Mouse (Mus musculus) hindbrain, embryonic 16.5 days (tissue): ENCODE data around the gene Krtap1-5. TPM values are rescaled to one million over a fixed set of nuclear protein-coding genes. Genes with fewer than 3 reads are reported as not detected.

Experiments
- ATAC-seq: fragments of 200-750 bp; cut with Nextera tagmentation; 2 replicates; pipeline ENCODE4 v1.8.0; 2017; ENCODE audit warnings: moderate TSS enrichment, moderate library complexity
- H3K27ac ChIP-seq: fragments of 300-500 bp; sonication (generic); 2 replicates; pipeline ENCODE4 v1.5.1; 2014; ENCODE audit warnings: low read depth, mild to moderate bottlenecking, control low read depth, low read length, moderate library complexity
- H3K27me3 ChIP-seq: fragments of 300-500 bp; sonication (generic); replicated peaks from 2 replicates; pipeline ENCODE4 v1.6.1; 2014; ENCODE audit warnings: low read length; ENCODE audit not compliant: control insufficient read depth, insufficient read depth
- H3K36me3 ChIP-seq: fragments of 300-500 bp; sonication (generic); 2 replicates; pipeline ENCODE4 v1.6.1; 2014; ENCODE audit warnings: mild to moderate bottlenecking, low read length, moderate library complexity, mixed read lengths; ENCODE audit not compliant: control insufficient read depth, insufficient read depth
- H3K4me1 ChIP-seq: fragments of 300-500 bp; sonication (generic); 2 replicates; pipeline ENCODE4 v1.6.1; 2014; ENCODE audit warnings: low read depth, low read length; ENCODE audit not compliant: control insufficient read depth, insufficient read depth
- H3K4me2 ChIP-seq: fragments of 300-500 bp; sonication (generic); 2 replicates; pipeline ENCODE4 v1.6.1; 2014; ENCODE audit warnings: mild to moderate bottlenecking, low read length, control low read depth, moderate library complexity
- H3K4me3 ChIP-seq: fragments of 300-500 bp; sonication (generic); 2 replicates; pipeline ENCODE4 v1.5.1; 2014; ENCODE audit warnings: mild to moderate bottlenecking, low read length, control low read depth, moderate library complexity
- H3K9ac ChIP-seq: fragments of 300-500 bp; sonication (generic); 2 replicates; pipeline ENCODE4 v1.6.1; 2014; ENCODE audit warnings: low read depth, mild to moderate bottlenecking, control low read depth, low read length, moderate library complexity
- H3K9me3 ChIP-seq: fragments of 300-500 bp; sonication (generic); 2 replicates; pipeline ENCODE4 v1.6.1; 2014; ENCODE audit warnings: mild to moderate bottlenecking, low read length, moderate library complexity; ENCODE audit not compliant: control insufficient read depth
- WGBS: fragments of 180-500 bp; shearing (Covaris S2); extraction: QIAGEN DNeasy Blood & Tissue Kit; methylation state at CpG from one replicate; pipeline ENCODE4 v1.1.7; 2014; 5-methylcytosine and 5-hydroxymethylcytosine counted together
- polyA plus RNA-seq: library from polyadenylated mRNA; unstranded; fragments of >200 nt; fragmentation: Nextera tagmentation; extraction: Ambion mirVana; gene quantifications from 2 replicates; pipeline ENCODE4 v1.2.1, GENCODE M21; 2015

Gene Krtap1-5
- polyA plus RNA-seq, 1 experiment from 2014 or later: not detected

- ATAC-seq: no peak
- Histone ChIP-seq H3K27ac (no peak overlapping the region), H3K9ac (no peak overlapping the region), H3K4me1 (no peaks in the 10 kb centered on the region), H3K27me3 (no peaks in the 10 kb centered on the region), H3K4me2 (no peak overlapping the region), H3K36me3 (no peaks in the 10 kb centered on the region), H3K4me3 (no peak overlapping the region), H3K9me3 (no peaks in the 10 kb centered on the region)
- 82% methylated on average over 3 of the region's 3 CpGs for WGBS
These were observed 22.7 kb downstream of the Krtap1-5 start for GRCm38 (mm10) chr11:99557976-99558745.

- Histone ChIP-seq H3K4me1 (no peaks in the 10 kb centered on the region), H3K4me2 (no peak within 1 kb of the TSS), H3K4me3 (no peak within 1 kb of the TSS), H3K27me3 (no peaks in the 10 kb centered on the region), H3K36me3 (no peaks in the 10 kb centered on the region), H3K9me3 (no peaks in the 10 kb centered on the region), H3K9ac (no peak within 1 kb of the TSS), H3K27ac (no peak within 1 kb of the TSS)
- 90% methylated on average over 2 of the region's 2 CpGs for WGBS
- ATAC-seq: no peak
These were observed 24.1 kb downstream of the Krtap1-5 start, which contains the start of gene Krtap3-2 for GRCm38 (mm10) chr11:99556753-99557152. Gene Krtap3-2 (minus strand): TSS chr11:99556853.

GRCm38 (mm10) chr11:99556195-99556594 lies 24.6 kb downstream of the Krtap1-5 start:
- no peak overlapping the region for H3K27ac ChIP-seq
- WGBS: 92% methylated on average over 2 of the region's 2 CpGs
- H3K36me3 ChIP-seq: no peaks in the 10 kb centered on the region
- no peaks in the 10 kb centered on the region for H3K4me1 ChIP-seq
- ATAC-seq: no peak
- H3K9ac ChIP-seq: no peak overlapping the region
- no peaks in the 10 kb centered on the region for H3K27me3 ChIP-seq
- H3K9me3 ChIP-seq: no peaks in the 10 kb centered on the region
- no peak overlapping the region for H3K4me2 ChIP-seq
- no peak overlapping the region for H3K4me3 ChIP-seq

DNA sequence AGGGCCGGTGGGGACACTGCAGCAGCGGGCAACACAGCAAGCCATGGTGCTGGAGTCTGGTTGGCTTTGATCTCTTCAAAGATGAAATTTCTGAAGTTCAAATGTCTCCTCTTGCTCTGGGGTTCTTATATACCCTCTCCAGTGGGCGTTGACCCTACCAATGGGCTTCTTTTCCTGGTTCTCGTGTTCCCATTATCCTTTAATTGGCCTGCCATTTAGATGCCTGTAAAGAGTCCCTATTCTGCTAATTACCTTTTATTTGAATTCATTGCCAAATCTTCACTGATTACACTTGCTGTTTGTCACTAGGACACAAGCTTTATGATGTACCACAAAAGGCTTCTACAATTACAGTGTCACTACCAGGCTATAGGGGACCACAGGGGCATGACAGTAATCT lies 30.1 kb downstream of the Krtap1-5 start, which contains the start of gene Krtap3-3:
TSS of gene Krtap3-3 (minus strand) at position 101 of the 400 bp plus-strand sequence.
- no peak within 1 kb of the TSS for H3K4me3 ChIP-seq
- H3K36me3 ChIP-seq: no peaks in the 10 kb centered on the region
- no peak within 1 kb of the TSS for H3K4me2 ChIP-seq
- H3K27ac ChIP-seq: no peak within 1 kb of the TSS
- H3K9ac ChIP-seq: no peak within 1 kb of the TSS
- H3K4me1 ChIP-seq: no peaks in the 10 kb centered on the region
- 74% methylated on average over 4 of the region's 4 CpGs for WGBS
- no peaks in the 10 kb centered on the region for H3K27me3 ChIP-seq
- no peaks in the 10 kb centered on the region for H3K9me3 ChIP-seq
- no peak for ATAC-seq

DNA sequence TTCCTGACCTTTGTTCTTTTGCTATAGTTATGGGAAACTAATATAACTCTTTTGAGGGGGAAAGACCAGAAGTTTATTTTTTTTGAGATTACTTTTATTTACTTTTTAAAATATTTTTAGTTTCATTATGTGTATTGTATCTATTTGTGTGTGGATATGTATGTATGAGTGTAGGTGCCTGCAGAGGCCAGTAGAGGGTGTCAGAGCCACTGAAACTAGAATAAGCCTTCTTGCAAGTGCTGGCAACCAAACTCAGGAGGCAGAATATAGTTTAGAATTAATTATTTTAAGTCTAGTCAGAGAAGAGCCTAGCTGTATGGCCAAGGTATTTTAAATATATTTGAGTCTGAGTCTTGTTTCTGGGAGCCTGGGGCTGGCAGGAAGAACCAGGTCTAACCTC lies 32.9 kb downstream of the Krtap1-5 start:
- no peaks in the 10 kb centered on the region for H3K9me3 ChIP-seq
- no peaks in the 10 kb centered on the region for H3K27me3 ChIP-seq
- H3K4me1 ChIP-seq: no peaks in the 10 kb centered on the region
- H3K4me3 ChIP-seq: no peak overlapping the region
- no peak overlapping the region for H3K9ac ChIP-seq
- H3K4me2 ChIP-seq: no peak overlapping the region
- H3K36me3 ChIP-seq: no peaks in the 10 kb centered on the region
- no peak overlapping the region for H3K27ac ChIP-seq
- no peak for ATAC-seq

GRCm38 (mm10) chr11:99539721-99540120 lies 41.1 kb downstream of the Krtap1-5 start:
- 40% methylated on average over 9 of the region's 9 CpGs for WGBS
- peak; percentile 77 for ATAC-seq
- Histone ChIP-seq H3K4me1 (peaks cover 4% of the 10 kb centered on the region; the same call in 1 of the 2 replicates), H3K36me3 (no peaks in the 10 kb centered on the region), H3K27me3 (no peaks in the 10 kb centered on the region), H3K4me2 (peak overlapping the region; percentile 18; the same call in 1 of the 2 replicates), H3K9ac (no peak overlapping the region), H3K27ac (no peak overlapping the region), H3K9me3 (no peaks in the 10 kb centered on the region), H3K4me3 (no peak overlapping the region)

Other genes starting within 250 kb of the Krtap1-5 start
- gene Krt26, start 243.1 kb downstream of the Krtap1-5 start, polyA plus RNA-seq: 0.37 and 0.41 TPM in 2 replicates
- gene Krt27, start 229.9 kb downstream of the Krtap1-5 start, polyA plus RNA-seq: 0.10 and 0.41 TPM in 2 replicates
- 0.52 and 0.55 TPM in 2 replicates for gene Krt28, start 206.1 kb downstream of the Krtap1-5 start, polyA plus RNA-seq
- gene Krt10, start 191.7 kb downstream of the Krtap1-5 start, polyA plus RNA-seq: 22.8 and 27.5 TPM in 2 replicates
- gene Krt12, start 158.8 kb downstream of the Krtap1-5 start, polyA plus RNA-seq: 0.19 TPM in 1 of 2 replicates, not detected in the other
- gene Krt20, start 142.9 kb downstream of the Krtap1-5 start, polyA plus RNA-seq: 0.10 and 0.19 TPM in 2 replicates
- gene Krt23, start 87.9 kb downstream of the Krtap1-5 start, polyA plus RNA-seq: 0.19 and 0.22 TPM in 2 replicates
- gene Krt39, start 59.7 kb downstream of the Krtap1-5 start, polyA plus RNA-seq: not detected in 2 replicates
- not detected in 2 replicates for gene Krt40, start 37.9 kb downstream of the Krtap1-5 start, polyA plus RNA-seq
- gene Krtap3-3, start 30.2 kb downstream of the Krtap1-5 start, polyA plus RNA-seq: not detected in 2 replicates
- not detected in 2 replicates for gene Krtap3-2, start 24.2 kb downstream of the Krtap1-5 start, polyA plus RNA-seq
- not detected in 2 replicates for gene Gm11939, start 21.6 kb downstream of the Krtap1-5 start, polyA plus RNA-seq
- gene Krtap3-1, start 14.4 kb downstream of the Krtap1-5 start, polyA plus RNA-seq: not detected in 2 replicates
- gene Krtap1-4, start 2.6 kb upstream of the Krtap1-5 start, polyA plus RNA-seq: not detected in 2 replicates
- not detected in 2 replicates for gene Krtap1-3, start 10.3 kb upstream of the Krtap1-5 start, polyA plus RNA-seq
- not detected in 2 replicates for gene Krtap9-3, start 17.1 kb upstream of the Krtap1-5 start, polyA plus RNA-seq
- not detected in 2 replicates for gene Gm11938, start 22.3 kb upstream of the Krtap1-5 start, polyA plus RNA-seq
- gene Gm11937, start 29.2 kb upstream of the Krtap1-5 start, polyA plus RNA-seq: not detected in 2 replicates
- not detected in 2 replicates for gene Krtap2-4, start 33.8 kb upstream of the Krtap1-5 start, polyA plus RNA-seq
- gene Gm11562, start 39.4 kb upstream of the Krtap1-5 start, polyA plus RNA-seq: not detected in 2 replicates
- gene Krtap4-1, start 47.2 kb upstream of the Krtap1-5 start, polyA plus RNA-seq: not detected in 2 replicates
- not detected in 2 replicates for gene Krtap4-2, start 54.1 kb upstream of the Krtap1-5 start, polyA plus RNA-seq
- not detected in 2 replicates for gene Krtap4-7, start 63.1 kb upstream of the Krtap1-5 start, polyA plus RNA-seq
- gene Gm11555, start 69.2 kb upstream of the Krtap1-5 start, polyA plus RNA-seq: not detected in 2 replicates
- gene Gm11563, start 77.9 kb upstream of the Krtap1-5 start, polyA plus RNA-seq: not detected in 2 replicates
- not detected in 2 replicates for gene Krtap4-6, start 84.9 kb upstream of the Krtap1-5 start, polyA plus RNA-seq
- gene Gm14190, start 109.7 kb upstream of the Krtap1-5 start, polyA plus RNA-seq: not detected in 2 replicates
- not detected in 2 replicates for gene Gm14180, start 153.3 kb upstream of the Krtap1-5 start, polyA plus RNA-seq
- gene Gm11595, start 191.9 kb upstream of the Krtap1-5 start, polyA plus RNA-seq: not detected in 2 replicates
- gene Krtap4-8, start 199.7 kb upstream of the Krtap1-5 start, polyA plus RNA-seq: not detected in 2 replicates
- not detected in 2 replicates for gene Krtap4-9, start 204.2 kb upstream of the Krtap1-5 start, polyA plus RNA-seq
- not detected in 2 replicates for gene Gm11596, start 212.5 kb upstream of the Krtap1-5 start, polyA plus RNA-seq
- not detected in 2 replicates for gene Gm11569, start 217.9 kb upstream of the Krtap1-5 start, polyA plus RNA-seq
- not detected in 2 replicates for gene Gm11554, start 223.4 kb upstream of the Krtap1-5 start, polyA plus RNA-seq
- gene Krtap4-13, start 228.9 kb upstream of the Krtap1-5 start, polyA plus RNA-seq: not detected in 2 replicates
- gene Gm11564, start 234.7 kb upstream of the Krtap1-5 start, polyA plus RNA-seq: not detected in 2 replicates